Mouse (Mus musculus): ENCODE data around the gene Vwa8.

Gene Vwa8

DNA sequence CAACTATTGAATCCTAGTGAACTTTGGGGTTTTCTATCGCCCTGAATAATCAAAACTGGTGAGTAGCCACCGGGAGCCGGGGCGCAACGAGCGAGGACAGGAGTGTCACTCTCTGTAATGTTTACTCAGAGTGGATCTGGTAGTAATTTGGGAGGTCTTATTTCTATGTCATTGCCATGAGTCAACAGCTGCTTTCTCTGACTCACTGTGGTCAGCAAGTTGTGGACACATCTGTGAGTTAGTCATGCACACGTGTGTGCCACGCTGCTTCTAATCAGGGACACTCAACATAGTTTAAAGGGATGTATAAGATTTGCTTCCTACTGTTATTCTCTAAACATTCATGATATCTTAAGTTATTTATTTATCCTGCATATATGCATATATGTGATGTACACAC is 332.9 kb downstream of the Vwa8 start:
- no peak for DNase-seq (ENCODE audit: low spot score in 2 of 2)

DNA sequence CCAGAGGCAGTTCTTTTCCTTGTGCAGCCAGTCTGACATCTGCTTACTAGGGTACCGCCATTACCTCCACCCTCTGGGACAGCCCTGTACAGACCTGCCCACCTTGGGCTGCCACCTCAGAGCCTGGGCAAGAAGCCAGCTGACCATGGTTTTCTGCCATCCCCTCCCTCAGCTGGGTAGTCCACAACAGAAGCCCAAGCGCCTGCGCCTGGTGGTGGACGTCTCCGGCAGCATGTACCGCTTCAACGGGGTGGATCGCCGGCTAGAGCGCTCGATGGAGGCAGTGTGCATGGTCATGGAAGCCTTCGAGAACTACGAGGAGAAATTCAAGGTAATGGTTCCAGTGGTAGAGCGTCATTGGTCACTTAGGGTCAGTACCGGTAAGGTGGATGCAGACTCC is 333.9 kb downstream of the Vwa8 start:
- DNase-seq (ENCODE audit: low spot score in 2 of 2) = no peak

- DNase-seq (ENCODE audit: low spot score in 2 of 2) = no peak
Observed at GRCm38 (mm10) chr14:79183261-79183660, 334.4 kb downstream of the Vwa8 start.

DNA sequence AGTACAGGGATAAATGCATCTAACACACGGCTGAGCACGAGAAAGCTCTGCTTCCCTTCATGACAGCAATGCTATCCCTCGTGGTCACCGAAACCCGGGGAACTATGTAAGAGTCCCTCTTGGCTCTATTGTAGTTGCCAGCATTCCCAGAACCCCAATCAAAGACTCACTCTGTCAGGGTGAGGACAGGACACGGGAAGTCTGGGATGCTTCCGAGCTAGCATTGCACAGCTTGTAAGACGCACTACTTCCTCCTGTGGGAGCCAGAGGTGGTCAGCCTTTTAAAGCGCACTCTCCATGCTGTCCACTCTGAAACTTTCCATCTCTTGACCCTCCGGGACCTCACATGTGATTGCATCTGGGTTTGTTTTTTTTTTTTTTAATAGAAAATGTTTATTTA is 335.2 kb downstream of the Vwa8 start:
- DNase-seq (ENCODE audit: low spot score in 2 of 2) = no peak

DNA sequence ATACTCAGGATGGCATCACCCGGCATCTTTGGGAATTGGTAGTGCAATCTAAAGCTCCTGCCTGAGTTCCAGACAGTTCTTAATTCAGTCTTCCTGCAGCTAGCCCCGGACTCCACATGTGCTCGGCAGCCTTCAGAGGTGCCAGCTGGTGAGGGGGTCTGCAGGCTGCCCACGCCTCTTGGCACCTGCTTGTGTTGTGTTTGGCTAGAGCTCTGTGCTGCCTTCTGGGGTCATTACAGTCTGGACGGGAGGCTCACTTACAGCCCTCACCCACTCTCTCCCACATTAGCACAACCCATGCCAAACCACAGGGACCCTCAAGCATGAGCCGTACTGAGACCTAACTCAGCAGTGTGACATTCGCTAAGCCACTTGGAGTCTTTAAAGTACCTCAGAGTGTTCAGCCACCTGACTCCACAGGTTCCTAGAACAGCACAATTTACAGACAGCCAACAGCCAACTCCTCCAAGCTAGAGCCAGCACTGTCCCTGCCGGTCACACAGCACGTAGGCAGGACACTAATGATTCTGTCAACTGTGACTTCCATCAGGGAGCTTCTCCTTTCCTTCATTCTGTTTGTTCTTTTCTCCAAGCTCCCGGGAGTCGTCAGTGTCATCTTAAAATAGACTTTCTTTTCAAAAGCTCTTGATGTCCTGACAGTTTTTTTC is 336.3 kb downstream of the Vwa8 start:
- DNase-seq (ENCODE audit: low spot score in 2 of 2) = peak in 1 of 2 experiments; percentile 27

- DNase-seq (ENCODE audit: low spot score in 2 of 2) = no peak
Observed at GRCm38 (mm10) chr14:79186976-79187375, 338.1 kb downstream of the Vwa8 start.

DNA sequence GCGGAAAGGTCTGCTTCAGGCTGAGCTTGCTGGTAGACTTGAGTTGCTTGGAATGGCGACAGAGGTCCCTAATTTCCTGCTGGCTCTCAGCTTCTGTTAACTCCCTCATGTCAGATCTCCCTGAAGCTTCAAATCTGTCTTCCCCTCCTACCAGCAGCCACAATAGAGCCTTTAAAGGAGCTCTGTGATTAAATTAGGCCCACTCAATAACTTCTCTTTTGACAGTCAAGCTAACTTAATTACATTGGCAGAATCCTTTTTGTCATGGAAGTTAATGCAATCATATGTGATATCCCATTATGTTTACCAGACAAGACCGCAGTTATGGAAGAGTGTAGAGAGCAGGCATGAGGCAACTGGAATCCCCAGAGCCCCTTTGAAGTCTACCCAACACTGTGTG is 347.9 kb downstream of the Vwa8 start:
- DNase-seq (ENCODE audit: low spot score in 2 of 2) = no peak

DNA sequence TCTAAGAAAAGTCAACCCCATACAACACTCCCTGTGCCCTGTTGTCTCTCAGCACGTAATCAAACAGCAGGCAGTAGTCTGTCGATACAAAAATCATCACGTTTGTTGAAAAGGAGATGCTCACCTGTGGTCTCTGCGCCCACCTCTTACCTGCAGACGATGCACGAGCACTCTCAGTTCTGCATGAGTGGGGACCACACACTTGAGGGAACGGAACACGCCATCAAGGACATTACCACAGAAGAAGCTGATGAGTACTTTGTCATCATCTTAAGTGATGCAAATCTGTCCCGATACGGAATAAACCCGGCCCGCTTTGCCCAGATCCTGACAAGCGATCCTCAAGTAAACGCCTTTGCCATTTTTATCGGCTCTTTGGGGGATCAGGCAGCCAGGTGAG is 349.2 kb downstream of the Vwa8 start:
- DNase-seq (ENCODE audit: low spot score in 2 of 2) = no peak

DNA sequence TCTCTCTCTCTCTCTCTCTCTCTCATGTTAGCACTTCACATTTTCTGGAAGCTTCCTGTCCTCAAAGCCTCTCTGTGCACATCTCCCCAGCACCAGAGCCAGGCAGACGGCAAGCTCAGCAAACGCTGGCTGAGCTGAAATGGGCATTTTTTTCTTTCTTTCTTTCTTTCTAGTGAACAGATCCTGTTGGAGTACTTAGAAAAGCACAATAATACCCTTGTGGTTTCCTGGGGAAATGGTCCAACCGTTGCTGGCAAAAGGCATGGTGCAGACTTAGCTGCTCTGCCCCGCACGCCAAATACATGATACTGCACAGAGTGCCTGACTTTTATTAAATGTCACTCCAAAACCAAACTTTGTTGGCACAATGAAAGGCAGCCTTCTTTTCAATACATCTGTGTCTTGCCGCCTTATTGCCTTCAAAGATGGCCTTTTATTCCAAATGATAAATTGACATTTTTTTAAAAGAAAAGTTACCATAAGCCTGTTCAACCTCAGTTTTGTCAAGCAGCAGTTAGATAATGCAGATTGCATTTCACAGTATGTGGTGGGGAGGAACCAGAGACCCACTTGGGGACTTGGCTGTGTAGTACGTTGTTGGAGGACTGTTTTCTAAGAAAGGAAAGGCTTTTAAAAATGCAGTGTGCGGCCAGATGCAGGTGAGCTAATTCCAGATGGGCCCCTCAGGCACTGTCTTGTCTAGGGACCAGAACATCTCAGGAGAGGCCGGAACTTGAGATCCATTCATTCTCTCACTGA is 351.5 kb downstream of the Vwa8 start:
- peak in 1 of 2 experiments; percentile 27 for DNase-seq (ENCODE audit: low spot score in 2 of 2)

DNA sequence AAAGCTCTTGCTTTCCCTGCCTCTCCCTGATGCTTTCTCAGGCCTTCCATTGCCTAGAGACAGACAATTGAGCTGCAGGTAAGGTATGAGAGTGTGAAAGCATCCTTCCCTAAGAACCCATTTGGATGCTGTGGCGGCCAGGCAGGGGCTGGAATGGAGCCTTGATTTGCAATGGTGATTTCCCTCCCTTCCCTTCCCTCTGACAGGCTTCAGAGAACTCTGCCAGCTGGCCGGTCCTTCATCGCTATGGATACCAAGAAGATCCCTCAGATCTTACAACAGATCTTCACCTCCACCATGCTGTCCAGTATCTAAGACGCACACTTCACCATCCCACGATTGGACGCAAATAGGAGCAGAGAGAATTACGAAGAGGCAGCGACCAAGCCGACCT is 352.0 kb downstream of the Vwa8 start:
- peak in 1 of 2 experiments; percentile 52 for DNase-seq (ENCODE audit: low spot score in 2 of 2)

DNA sequence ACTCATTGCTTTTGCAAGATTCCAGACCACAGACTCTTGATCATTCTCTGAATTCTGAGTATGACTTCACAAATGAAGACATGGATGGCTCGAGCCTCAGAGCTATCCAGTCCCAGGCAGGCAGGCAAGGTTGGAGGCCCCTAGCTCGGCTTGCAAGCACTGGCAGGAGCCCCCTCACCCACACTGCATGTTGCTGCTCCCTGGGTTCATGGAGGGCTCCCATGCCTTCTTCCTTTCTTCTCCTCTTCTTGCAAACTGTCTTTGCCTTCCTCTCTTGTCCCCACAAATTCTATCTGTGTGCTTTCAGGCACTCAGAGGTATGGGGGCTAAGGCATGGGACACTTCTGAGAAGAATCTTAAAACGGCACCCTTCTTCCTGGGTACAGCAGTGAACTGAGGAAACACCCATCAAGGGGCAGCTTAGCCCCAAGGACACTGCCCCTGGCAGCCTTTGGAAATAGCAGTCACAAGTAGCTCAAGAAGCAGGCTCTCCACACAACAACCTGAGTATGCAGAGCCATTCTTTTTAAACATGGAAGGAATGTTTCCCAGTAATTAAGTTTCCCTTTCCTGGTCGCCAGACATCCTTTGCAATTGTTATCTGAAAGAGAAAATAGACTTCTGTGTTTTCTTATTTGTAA is 354.0 kb downstream of the Vwa8 start:
- DNase-seq (ENCODE audit: low spot score in 2 of 2) = no peak

DNA sequence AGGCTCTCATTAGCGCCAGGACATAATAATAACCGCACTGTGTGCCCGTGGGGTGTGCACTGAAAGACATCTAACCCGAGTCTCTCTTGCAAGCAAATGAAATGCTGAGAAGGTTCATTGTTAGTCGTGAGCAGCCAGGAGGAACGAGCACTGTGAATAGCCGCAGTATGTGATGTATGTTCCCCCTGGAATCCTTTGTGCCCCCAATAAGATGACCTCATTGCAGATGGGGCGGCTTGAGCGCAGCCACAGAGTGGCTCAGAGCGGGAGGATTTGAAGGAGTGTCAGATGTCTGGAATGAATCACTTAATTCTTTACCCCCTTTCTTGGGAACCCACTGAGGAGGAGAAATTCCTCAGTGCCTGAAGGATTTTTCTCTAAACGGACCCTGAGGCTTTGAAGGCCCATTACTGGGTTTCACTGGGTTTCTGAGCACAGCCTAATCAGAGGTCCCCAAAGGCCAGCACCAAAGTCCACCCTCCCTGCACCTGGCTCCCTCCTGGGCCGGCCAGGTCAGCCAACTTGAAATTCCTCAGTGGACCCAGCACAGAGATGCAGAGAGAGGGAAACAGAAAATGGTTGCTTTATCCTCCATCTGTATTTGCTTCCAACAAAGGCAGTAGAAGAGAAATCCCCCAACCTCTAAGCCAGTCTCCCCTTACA is 354.8 kb downstream of the Vwa8 start:
- DNase-seq (ENCODE audit: low spot score in 2 of 2) = no peak

DNA sequence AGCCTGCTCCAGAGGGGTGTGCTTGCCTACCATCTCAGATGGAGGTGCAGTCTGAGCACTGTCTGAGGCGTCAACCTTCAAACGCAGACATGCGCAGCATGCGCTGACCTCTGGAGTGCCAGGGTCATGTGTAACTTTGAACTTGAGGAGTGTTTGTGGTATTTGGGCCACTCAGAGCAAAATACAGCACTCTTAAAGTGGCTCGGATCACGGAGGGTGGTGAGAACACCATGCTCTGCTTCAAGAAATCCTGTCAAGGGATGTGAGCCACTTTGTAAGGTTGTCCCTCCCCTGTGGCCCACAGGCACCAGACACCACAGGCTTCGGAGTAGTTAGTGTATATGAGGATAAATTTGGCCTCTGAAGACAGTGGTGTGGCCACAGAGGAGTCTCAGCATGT is 356.0 kb downstream of the Vwa8 start:
- DNase-seq (ENCODE audit: low spot score in 2 of 2) = no peak

- peak; percentile 42 to 78 for DNase-seq (ENCODE audit: low spot score in 2 of 2)
Observed at GRCm38 (mm10) chr14:79206210-79206609, 357.4 kb downstream of the Vwa8 start.

DNA sequence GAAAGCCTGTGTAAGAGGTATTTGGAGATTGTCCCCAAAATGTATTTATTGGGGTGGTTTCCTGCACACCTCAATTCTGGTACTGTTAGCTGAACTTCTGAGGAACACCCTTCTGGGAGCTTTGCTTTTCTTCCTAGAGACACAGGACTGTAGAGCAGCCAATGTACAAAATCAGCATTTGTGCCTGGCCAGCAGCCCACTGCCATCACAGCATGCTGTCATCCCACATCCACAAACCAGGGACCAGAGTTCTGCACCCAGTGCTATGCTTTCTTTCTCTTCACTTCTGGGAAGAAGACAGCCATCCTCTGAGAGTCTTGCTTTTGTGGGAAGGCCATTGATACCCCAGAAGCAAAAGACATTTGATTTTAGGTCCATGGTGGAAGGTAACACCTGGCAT is 359.6 kb downstream of the Vwa8 start:
- no peak for DNase-seq (ENCODE audit: low spot score in 2 of 2)

DNA sequence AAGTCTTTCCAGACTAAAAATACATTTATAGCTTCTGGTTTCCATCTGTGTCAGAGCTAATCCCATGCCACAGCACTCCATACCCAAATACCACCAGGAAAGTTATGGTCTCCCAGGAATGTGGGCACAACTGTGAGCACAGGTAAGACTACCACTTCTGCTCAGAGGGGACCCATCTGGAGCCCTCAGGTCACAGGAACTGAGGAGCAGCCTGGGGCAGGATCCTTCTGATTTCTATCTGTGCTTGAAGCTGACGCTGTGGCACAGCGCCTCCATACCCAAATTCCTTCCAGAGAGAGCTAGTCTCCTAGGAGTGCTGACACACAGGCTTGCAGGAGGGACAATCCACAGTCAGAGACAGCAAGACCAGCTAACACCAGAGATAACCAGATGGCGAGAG is 361.0 kb downstream of the Vwa8 start:
- no peak for DNase-seq (ENCODE audit: low spot score in 2 of 2)

- DNase-seq (ENCODE audit: low spot score in 2 of 2) = no peak
Observed at GRCm38 (mm10) chr14:79212380-79212991, 363.6 kb downstream of the Vwa8 start.

GRCm38 (mm10) chr14:79214129-79214528 is 365.3 kb downstream of the Vwa8 start:
- DNase-seq (ENCODE audit: low spot score in 2 of 2) = no peak

GRCm38 (mm10) chr14:79214660-79215249 is 365.9 kb downstream of the Vwa8 start:
- no peak for DNase-seq (ENCODE audit: low spot score in 2 of 2)

DNA sequence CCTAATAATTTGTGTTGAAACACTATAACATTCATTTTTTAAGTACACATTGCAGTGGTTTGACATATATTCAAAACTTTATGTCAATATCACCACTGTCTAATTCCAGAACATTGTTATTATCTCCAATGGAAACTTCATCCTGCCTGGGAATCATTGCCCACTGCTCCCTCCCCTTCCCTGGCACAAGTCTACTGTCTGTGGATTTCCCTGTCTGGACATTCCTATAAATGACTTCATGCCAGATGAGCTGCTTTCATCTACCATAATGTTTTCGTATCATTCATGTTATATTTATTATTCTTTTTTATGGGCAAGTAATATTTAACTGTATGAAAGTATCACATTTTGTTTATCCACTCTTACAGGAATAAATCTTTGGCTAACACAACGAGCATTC is 367.5 kb downstream of the Vwa8 start:
- DNase-seq (ENCODE audit: low spot score in 2 of 2) = no peak

DNA sequence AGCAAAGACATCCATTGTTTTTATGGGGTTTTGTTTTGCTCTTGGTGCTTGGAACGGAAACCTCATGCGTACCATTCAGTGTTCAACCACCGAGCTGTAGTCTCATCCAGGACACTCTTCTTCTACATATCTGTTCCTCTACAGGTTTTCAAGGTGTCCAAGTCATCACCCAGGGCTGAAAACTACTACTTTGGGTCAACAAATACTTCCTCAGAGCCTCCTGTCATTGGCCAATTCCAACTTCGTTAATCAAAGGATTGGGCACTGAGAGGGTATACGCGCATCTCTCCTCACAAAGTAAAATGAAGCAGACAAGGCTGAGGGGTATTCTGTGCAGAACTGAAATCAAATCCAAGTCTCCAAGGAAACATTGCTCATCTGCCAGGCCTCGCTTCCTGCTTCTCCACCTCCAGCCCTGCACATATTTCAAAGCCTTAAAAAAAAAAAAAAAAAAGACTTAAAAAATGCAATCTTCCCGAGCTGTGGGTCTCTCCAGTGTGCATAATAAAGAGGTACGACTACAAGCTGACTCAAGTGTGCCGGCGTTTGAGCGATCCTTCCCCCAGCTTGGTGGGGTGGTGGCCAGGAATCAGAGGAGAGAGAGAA is 374.7 kb downstream of the Vwa8 start:
- DNase-seq (ENCODE audit: low spot score in 2 of 2) = peak; percentile 36 to 40

All from right cerebral cortex, adult 2 months (tissue).